Mouse (Mus musculus) heart, embryonic 16.5 days (tissue): ENCODE measurements around the gene Sfxn5. TPM values are rescaled to one million over a fixed set of nuclear protein-coding genes. Genes with fewer than 3 reads are reported as not detected.

ENCODE experiments used
- ATAC-seq: fragments of 200-750 bp; cut with Nextera tagmentation; replicated peaks from 2 replicates; pipeline ENCODE4 v1.8.0; 2017; ENCODE audit warnings: moderate number of reproducible peaks; ENCODE audit not compliant: insufficient read depth, low FRiP score; ENCODE audit errors: extremely low read depth
- H3K27ac ChIP-seq: fragments of 300-500 bp; sonication (generic); 2 replicates; pipeline ENCODE4 v1.5.1; 2014; ENCODE audit warnings: mild to moderate bottlenecking, low read length, control low read depth, moderate library complexity
- H3K27me3 ChIP-seq: fragments of 300-500 bp; sonication (generic); 2 replicates; pipeline ENCODE4 v1.6.1; 2014; ENCODE audit warnings: low read length, mixed read lengths; ENCODE audit not compliant: control insufficient read depth, insufficient read depth
- H3K36me3 ChIP-seq: fragments of 300-500 bp; sonication (generic); 2 replicates; pipeline ENCODE4 v1.6.1; 2014; ENCODE audit not compliant: control insufficient read depth, insufficient read depth
- H3K4me1 ChIP-seq: fragments of 300-500 bp; sonication (generic); 2 replicates; pipeline ENCODE4 v1.6.1; 2014; ENCODE audit warnings: low read length, mixed read lengths; ENCODE audit not compliant: control insufficient read depth, insufficient read depth
- H3K4me2 ChIP-seq: fragments of 300-500 bp; sonication (generic); 2 replicates; pipeline ENCODE4 v1.6.1; 2014; ENCODE audit warnings: low read depth, mild to moderate bottlenecking, control low read depth, low read length
- H3K4me3 ChIP-seq: fragments of 300-500 bp; sonication (generic); 2 replicates; pipeline ENCODE4 v1.5.1; 2014; ENCODE audit warnings: mild to moderate bottlenecking, control low read depth, low read length
- H3K9ac ChIP-seq: fragments of 300-500 bp; sonication (generic); 2 replicates; pipeline ENCODE4 v1.6.1; 2014; ENCODE audit warnings: low read length, control low read depth
- H3K9me3 ChIP-seq: fragments of 300-500 bp; sonication (generic); replicated peaks from 2 replicates; pipeline ENCODE4 v1.6.1; 2016; ENCODE audit warnings: low read length; ENCODE audit not compliant: control insufficient read depth
- WGBS: fragments of 180-500 bp; shearing (Covaris S2); extraction: QIAGEN DNeasy Blood & Tissue Kit; methylation state at CpG from one replicate; pipeline ENCODE4 v1.1.7; 2014; 5-methylcytosine and 5-hydroxymethylcytosine counted together
- polyA plus RNA-seq: library from polyadenylated mRNA; unstranded; fragments of >200 nt; fragmentation: Nextera tagmentation; extraction: Ambion mirVana; gene quantifications from 2 replicates; pipeline ENCODE4 v1.2.1, GENCODE M21; 2015

Sfxn5 gene
- polyA plus RNA-seq, 1 experiment from 2014 or later = 4.9 TPM

DNA sequence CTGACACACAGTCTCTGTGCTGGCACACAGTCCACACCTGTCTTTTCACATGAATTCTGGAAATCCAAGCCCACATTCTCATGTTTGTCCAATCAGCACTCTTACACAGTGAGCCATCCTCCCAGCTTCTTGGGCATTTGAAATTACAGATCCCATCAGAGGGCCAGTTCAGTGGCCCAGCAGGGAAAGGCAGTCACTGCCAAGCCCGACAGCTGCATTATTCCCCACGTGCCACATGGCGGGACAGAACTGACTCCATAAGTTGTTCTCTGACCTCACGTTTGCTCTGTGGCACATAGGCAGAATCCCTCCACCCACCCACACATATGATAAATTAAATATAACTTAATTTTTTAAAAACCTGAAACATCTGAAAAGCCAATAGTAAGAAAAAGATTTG lies 25.3 kb downstream of the Sfxn5 start:
- Histone ChIP-seq H3K27ac (no peak overlapping the region), H3K4me1 (no peaks in the 10 kb centered on the region), H3K9ac (no peak overlapping the region), H3K4me3 (no peak overlapping the region), H3K9me3 (no peaks in the 10 kb centered on the region), H3K4me2 (no peak overlapping the region), H3K27me3 (no peaks in the 10 kb centered on the region), H3K36me3 (no peaks in the 10 kb centered on the region)
- 85% methylated on average over 4 of the region's 4 CpGs for WGBS
- no peak for ATAC-seq

DNA sequence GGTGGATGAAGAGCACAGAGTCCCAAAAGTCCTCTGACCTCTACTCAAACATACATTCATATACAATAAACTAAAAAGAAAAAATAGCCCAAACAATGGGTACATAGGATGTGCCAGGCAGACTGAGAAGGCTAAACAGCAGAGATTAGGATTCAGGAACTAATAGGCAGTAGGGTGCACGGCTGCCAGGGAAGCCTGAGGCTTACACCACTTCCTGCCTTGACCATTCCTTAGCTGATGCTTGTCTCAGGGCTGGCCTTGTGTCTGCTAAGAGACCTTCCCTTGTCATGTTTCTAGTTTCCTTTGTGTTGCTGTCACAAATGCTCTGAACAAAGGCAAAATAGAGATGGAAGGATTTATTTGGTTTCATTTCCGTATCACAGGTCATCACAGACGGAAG lies 26.8 kb downstream of the Sfxn5 start:
- Histone ChIP-seq H3K4me3 (no peak overlapping the region), H3K9ac (no peak overlapping the region), H3K4me1 (0 out of 2 replicates have a peak, but pooled peaks cover 3% of the 10 kb centered on the region), H3K27me3 (no peaks in the 10 kb centered on the region), H3K4me2 (no peak overlapping the region), H3K36me3 (no peaks in the 10 kb centered on the region), H3K9me3 (no peaks in the 10 kb centered on the region), H3K27ac (no peak overlapping the region)
- ATAC-seq = no peak
- 76% methylated on average over 3 of the region's 3 CpGs for WGBS

DNA sequence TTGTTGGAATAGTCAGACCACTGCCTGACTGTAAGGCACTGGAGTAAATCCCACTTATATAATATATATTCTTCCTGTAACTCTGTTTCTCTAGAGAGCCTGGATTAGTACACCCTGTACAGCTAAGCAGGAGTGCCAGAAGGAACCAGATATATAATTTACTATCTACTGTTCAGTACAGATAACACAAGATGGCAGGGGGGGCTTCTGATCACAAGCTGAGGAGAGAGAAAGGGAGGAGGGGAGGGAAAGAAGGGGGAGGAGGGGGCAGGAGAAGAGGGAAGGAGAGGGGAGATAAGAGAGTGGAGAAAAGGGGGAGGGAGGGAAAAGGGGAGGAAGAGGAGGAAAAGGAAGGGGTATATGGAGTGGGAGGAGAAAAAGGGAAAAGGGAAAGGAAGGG lies 27.4 kb downstream of the Sfxn5 start:
- Histone ChIP-seq H3K27ac (no peak overlapping the region), H3K4me1 (0 out of 2 replicates have a peak, but pooled peaks cover 3% of the 10 kb centered on the region), H3K36me3 (no peaks in the 10 kb centered on the region), H3K4me2 (no peak overlapping the region), H3K9me3 (no peaks in the 10 kb centered on the region), H3K4me3 (no peak overlapping the region), H3K27me3 (no peaks in the 10 kb centered on the region), H3K9ac (no peak overlapping the region)
- ATAC-seq = no peak

DNA sequence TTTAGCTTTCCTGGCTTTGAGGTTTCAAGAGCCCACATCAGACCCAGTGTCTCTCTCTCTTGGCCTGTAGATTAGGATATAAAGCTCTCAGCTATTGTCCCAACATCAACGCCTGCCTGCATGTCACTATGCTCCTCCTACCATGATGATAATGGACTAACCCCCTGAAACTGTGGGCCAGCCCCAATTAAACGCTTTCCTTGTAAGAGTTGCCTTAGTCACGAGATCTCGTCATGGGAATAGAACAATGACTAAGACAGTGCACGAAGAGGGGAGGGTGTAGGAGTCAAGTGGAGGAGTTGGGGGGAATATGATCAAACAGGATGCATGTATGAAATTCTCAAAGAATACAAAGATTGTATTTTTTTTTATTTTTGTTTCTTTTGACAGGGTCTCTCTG lies 28.3 kb downstream of the Sfxn5 start:
- H3K36me3 ChIP-seq = no peaks in the 10 kb centered on the region
- 74% methylated on average over 5 of the region's 5 CpGs for WGBS
- no peak overlapping the region for H3K27ac ChIP-seq
- no peak overlapping the region for H3K9ac ChIP-seq
- H3K4me2 ChIP-seq = no peak overlapping the region
- H3K4me3 ChIP-seq = no peak overlapping the region
- no peaks in the 10 kb centered on the region for H3K27me3 ChIP-seq
- no peak for ATAC-seq
- H3K4me1 ChIP-seq = 0 out of 2 replicates have a peak, but pooled peaks cover 3% of the 10 kb centered on the region
- H3K9me3 ChIP-seq = no peaks in the 10 kb centered on the region

DNA sequence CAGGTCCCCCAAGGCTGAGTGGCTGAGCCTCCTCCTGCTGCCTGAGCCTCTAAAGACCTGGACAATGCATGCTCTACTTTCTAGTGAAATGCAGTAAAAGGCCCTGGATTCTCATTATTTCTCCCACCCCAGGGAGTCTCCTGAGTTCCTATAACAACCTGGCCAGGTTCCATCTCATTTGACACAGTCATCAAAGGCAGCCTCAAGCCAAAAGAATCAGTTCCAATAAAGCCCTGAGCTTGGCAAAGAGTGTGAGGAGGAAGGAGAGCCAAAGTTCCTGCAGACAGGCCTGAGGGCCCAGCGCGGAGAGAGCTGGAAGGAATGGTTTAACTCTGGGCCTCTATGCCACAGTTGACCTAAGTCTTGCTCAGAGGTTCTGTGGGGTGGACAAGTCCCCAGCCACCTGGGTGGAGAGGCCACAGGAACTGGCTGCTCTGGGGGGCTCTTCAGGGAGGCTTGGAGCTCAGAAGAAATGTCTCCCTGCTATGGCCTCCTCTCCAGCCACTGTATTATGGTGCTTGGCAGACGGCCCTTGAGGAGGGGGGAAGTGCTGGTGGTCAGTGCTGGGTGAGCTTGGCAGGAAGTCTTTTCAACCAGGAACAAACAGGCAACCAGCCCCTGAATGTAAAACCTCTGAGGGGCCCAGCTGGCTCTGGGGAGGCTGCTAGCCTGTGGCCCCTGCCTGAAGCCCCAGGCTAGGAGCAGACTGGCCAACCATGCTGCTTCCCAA lies 30.7 kb downstream of the Sfxn5 start:
- Histone ChIP-seq H3K4me1 (0 out of 2 replicates have a peak, but pooled peaks cover 3% of the 10 kb centered on the region), H3K4me2 (no peak overlapping the region), H3K9me3 (peaks cover 2% of the 10 kb centered on the region; the same call in 1 of the 2 replicates), H3K27me3 (no peaks in the 10 kb centered on the region), H3K27ac (peak overlapping the region; percentile 49; the same call in 1 of the 2 replicates), H3K36me3 (no peaks in the 10 kb centered on the region), H3K4me3 (no peak overlapping the region), H3K9ac (no peak overlapping the region)
- 58% methylated on average over 3 of the region's 3 CpGs for WGBS
- peak; percentile 49 for ATAC-seq

DNA sequence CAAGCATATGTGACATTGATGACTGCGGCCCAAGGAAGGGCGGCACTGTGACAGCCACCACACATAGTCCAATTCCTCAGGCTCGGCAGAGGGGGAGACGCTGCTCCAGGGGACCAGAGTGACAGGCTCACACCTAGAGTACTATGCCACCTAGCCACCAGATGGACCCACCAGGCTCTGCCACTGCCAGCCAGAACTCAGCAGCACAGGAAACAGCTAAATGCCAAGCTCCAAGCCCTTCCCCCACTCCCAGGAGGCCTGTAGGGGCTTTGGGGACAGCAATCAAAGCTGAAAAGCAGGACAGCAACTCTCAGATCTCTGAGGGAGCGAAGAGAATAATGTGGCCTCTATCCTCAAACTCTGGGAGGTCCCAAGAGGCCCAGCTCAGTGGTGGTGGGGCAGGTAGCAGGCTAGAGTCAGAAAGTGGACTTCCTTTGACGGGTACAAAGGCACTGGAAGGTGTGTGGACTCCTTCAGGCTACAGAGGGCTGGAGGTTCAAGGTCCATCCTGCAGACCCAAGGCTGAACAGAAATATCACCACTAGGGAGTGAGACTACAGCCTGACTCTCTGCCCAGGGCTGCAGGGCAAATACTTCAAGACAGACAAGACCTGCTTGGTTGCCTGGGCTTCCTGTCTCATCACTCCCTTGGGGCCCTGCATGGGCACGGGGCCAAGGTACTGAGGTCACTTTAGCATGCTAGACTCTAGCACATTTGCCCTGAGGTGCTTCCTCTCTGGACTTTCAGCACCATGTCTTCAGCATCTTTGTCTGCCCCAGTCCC lies 37.6 kb downstream of the Sfxn5 start:
- Histone ChIP-seq H3K4me3 (no peak overlapping the region), H3K4me1 (peaks cover 7% of the 10 kb centered on the region; the same call in 1 of the 2 replicates), H3K27ac (no peak overlapping the region), H3K9me3 (peaks cover 2% of the 10 kb centered on the region; the same call in 1 of the 2 replicates), H3K36me3 (no peaks in the 10 kb centered on the region), H3K9ac (no peak overlapping the region), H3K4me2 (no peak overlapping the region), H3K27me3 (no peaks in the 10 kb centered on the region)
- ATAC-seq = no peak
- 64% methylated on average over 7 of the region's 7 CpGs for WGBS

DNA sequence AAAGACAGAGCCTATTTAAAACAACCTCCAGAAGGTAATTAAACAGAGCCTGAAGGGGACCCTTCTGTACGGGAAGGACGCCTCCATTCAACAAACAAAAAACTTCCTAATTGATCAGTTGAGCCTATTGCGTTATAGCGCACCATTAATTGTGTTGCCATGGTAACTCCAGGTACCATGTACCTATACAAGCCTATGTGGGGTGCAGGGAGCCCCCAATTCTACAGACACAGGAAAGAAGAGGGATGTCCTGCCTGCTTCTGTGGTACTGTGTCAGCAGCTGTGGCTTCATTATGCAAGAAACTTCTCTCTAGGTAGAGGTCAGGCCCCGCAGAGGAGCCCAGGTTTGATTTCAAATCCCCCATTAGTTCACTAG lies 39.2 kb downstream of the Sfxn5 start:
- no peak for ATAC-seq
- H3K9me3 ChIP-seq = peaks cover 2% of the 10 kb centered on the region; the same call in 1 of the 2 replicates
- H3K27ac ChIP-seq = no peak overlapping the region
- no peak overlapping the region for H3K9ac ChIP-seq
- H3K4me2 ChIP-seq = no peak overlapping the region
- 83% methylated on average over 5 of the region's 5 CpGs for WGBS
- H3K4me3 ChIP-seq = no peak overlapping the region
- H3K27me3 ChIP-seq = no peaks in the 10 kb centered on the region
- no peaks in the 10 kb centered on the region for H3K36me3 ChIP-seq
- H3K4me1 ChIP-seq = peaks cover 7% of the 10 kb centered on the region; the same call in 1 of the 2 replicates

DNA sequence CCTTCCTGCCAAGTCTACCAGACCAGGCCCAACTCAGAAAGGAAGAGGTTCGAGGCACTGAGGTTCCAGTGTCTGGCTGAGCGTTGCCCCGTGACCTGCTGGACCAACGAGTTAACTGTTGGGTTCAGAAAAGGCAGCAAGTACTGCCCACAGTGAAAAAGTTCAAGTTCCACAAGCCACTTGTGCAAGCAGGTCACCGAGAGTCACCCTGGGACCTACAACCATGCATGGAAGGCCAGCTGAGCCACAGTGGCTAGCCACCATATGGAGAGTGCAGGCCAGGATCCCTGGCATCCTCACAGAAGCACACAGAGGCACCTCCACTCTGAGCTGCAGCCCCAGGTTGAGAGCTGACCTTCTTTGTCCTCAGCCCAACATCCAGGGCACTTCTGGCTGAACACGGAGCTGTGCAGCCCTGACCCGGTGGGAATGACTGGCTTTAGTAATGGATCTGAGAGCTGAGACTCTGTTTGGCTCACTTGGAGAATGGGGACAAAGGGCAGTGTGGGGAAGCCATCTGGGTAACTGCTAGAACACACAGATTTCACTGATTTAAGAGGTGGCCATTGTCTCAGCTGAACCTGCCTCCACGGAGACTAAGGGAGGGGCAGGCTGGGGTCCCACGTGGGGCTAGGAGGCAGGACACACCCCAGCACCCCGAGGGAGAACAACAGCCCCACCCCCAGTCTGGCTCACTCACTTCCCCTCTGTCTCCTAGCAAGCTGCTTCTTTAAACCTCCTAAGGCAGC lies 39.8 kb downstream of the Sfxn5 start:
- Histone ChIP-seq H3K9ac (no peak overlapping the region), H3K27me3 (no peaks in the 10 kb centered on the region), H3K36me3 (no peaks in the 10 kb centered on the region), H3K4me2 (no peak overlapping the region), H3K27ac (no peak overlapping the region), H3K4me3 (no peak overlapping the region), H3K9me3 (no peaks in the 10 kb centered on the region), H3K4me1 (peaks cover 7% of the 10 kb centered on the region; the same call in 1 of the 2 replicates)
- WGBS = 64% methylated on average over 10 of the region's 10 CpGs
- no peak for ATAC-seq
